Mouse (Mus musculus) forebrain, embryonic 16.5 days (tissue): ENCODE data around the gene C1galt1c1. TPM values are rescaled to one million over a fixed set of nuclear protein-coding genes. Genes with fewer than 3 reads are reported as not detected.

Experiments used
- ATAC-seq: fragments of 200-750 bp; cut with Nextera tagmentation; 2 replicates; pipeline ENCODE4 v1.8.0; 2017; ENCODE audit warnings: mild to moderate bottlenecking, moderate library complexity
- H3K27ac ChIP-seq: fragments of 300-500 bp; sonication (generic); 2 replicates; pipeline ENCODE4 v1.5.1; 2014; ENCODE audit warnings: low read length, control low read depth
- H3K27me3 ChIP-seq: fragments of 300-500 bp; sonication (generic); replicated peaks from 2 replicates; pipeline ENCODE4 v1.6.1; 2014; ENCODE audit warnings: low read length; ENCODE audit not compliant: control insufficient read depth, insufficient read depth
- H3K36me3 ChIP-seq: fragments of 300-500 bp; sonication (generic); 2 replicates; pipeline ENCODE4 v1.6.1; 2014; ENCODE audit not compliant: control insufficient read depth, insufficient read depth
- H3K4me1 ChIP-seq: fragments of 300-500 bp; sonication (generic); replicated peaks from 2 replicates; pipeline ENCODE4 v1.6.1; 2014; ENCODE audit warnings: low read length; ENCODE audit not compliant: control insufficient read depth, insufficient read depth
- H3K4me2 ChIP-seq: fragments of 300-500 bp; sonication (generic); 2 replicates; pipeline ENCODE4 v1.6.1; 2014; ENCODE audit warnings: mild to moderate bottlenecking, low read length, control low read depth
- H3K4me3 ChIP-seq: fragments of 300-500 bp; sonication (generic); replicated peaks from 2 replicates; pipeline ENCODE4 v1.5.1; 2014; ENCODE audit warnings: mild to moderate bottlenecking, low read length, control low read depth
- H3K9ac ChIP-seq: fragments of 300-500 bp; sonication (generic); replicated peaks from 2 replicates; pipeline ENCODE4 v1.6.1; 2014; ENCODE audit warnings: low read depth, low read length, control low read depth
- H3K9me3 ChIP-seq: fragments of 300-500 bp; sonication (generic); 2 replicates; pipeline ENCODE4 v1.6.1; 2016; ENCODE audit warnings: low read length; ENCODE audit not compliant: control insufficient read depth
- WGBS: fragments of 180-500 bp; shearing (Covaris S2); extraction: QIAGEN DNeasy Blood & Tissue Kit; methylation state at CpG from one replicate; pipeline ENCODE4 v1.1.7; 2014; 5-methylcytosine and 5-hydroxymethylcytosine counted together
- polyA plus RNA-seq: library from polyadenylated mRNA; unstranded; fragments of >200 nt; fragmentation: Nextera tagmentation; extraction: Ambion mirVana; gene quantifications from 2 replicates; pipeline ENCODE4 v1.2.1, GENCODE M21; 2015

The C1galt1c1 gene
- polyA plus RNA-seq, 1 experiment from 2014 or later = 25.7 TPM

- Histone ChIP-seq H3K27me3 (no peaks in the 10 kb centered on the region), H3K9ac (no peak overlapping the region), H3K4me3 (no peak overlapping the region), H3K4me2 (no peak overlapping the region), H3K9me3 (no peaks in the 10 kb centered on the region), H3K36me3 (no peaks in the 10 kb centered on the region), H3K27ac (no peak overlapping the region), H3K4me1 (no peaks in the 10 kb centered on the region)
- ATAC-seq = no peak
- 82% methylated on average over 4 of the region's 4 CpGs for WGBS
Observed at GRCm38 (mm10) chrX:38642183-38642582, 7.3 kb upstream of the C1galt1c1 start.

GRCm38 (mm10) chrX:38641435-38641834 is 6.5 kb upstream of the C1galt1c1 start:
- Histone ChIP-seq H3K4me1 (no peaks in the 10 kb centered on the region), H3K36me3 (no peaks in the 10 kb centered on the region), H3K4me3 (no peak overlapping the region), H3K4me2 (no peak overlapping the region), H3K9ac (no peak overlapping the region), H3K27me3 (no peaks in the 10 kb centered on the region), H3K9me3 (no peaks in the 10 kb centered on the region), H3K27ac (no peak overlapping the region)
- no peak for ATAC-seq
- 77% methylated on average over 4 of the region's 4 CpGs for WGBS

GRCm38 (mm10) chrX:38635638-38635931 is 698 bp upstream of the C1galt1c1 start:
- no peaks in the 10 kb centered on the region for H3K36me3 ChIP-seq
- no peak; the same call in 1 of the 2 replicates for ATAC-seq
- no peaks in the 10 kb centered on the region for H3K27me3 ChIP-seq
- H3K4me1 ChIP-seq = peaks cover 3% of the 10 kb centered on the region
- no peak overlapping the region for H3K27ac ChIP-seq
- H3K9me3 ChIP-seq = no peaks in the 10 kb centered on the region
- H3K9ac ChIP-seq = no peak overlapping the region; the same call in 1 of the 2 replicates
- peak overlapping the region; percentile 42 for H3K4me3 ChIP-seq
- H3K4me2 ChIP-seq = peak overlapping the region; percentile 50

- Histone ChIP-seq H3K9ac (peak overlapping the region; percentile 64), H3K27me3 (no peaks in the 10 kb centered on the region), H3K36me3 (no peaks in the 10 kb centered on the region), H3K4me3 (peak overlapping the region; percentile 56), H3K9me3 (no peaks in the 10 kb centered on the region), H3K4me2 (peak overlapping the region; percentile 65), H3K27ac (peak overlapping the region; percentile 86), H3K4me1 (no peaks in the 10 kb centered on the region)
- peak; percentile 78 for ATAC-seq
- 21% methylated on average over 3 of the region's 3 CpGs for WGBS
Observed at GRCm38 (mm10) chrX:38600995-38601369, 33.9 kb downstream of the C1galt1c1 start.

- 13% methylated on average over 23 of the region's 26 CpGs for WGBS
- Histone ChIP-seq H3K27ac (peak within 1 kb of the TSS; percentile 86), H3K4me1 (no peaks in the 10 kb centered on the region), H3K4me3 (peak within 1 kb of the TSS; percentile 56), H3K9me3 (no peaks in the 10 kb centered on the region), H3K27me3 (no peaks in the 10 kb centered on the region), H3K36me3 (no peaks in the 10 kb centered on the region), H3K4me2 (peak within 1 kb of the TSS; percentile 65), H3K9ac (peak within 1 kb of the TSS; percentile 64)
- ATAC-seq = peak; percentile 95
Observed at GRCm38 (mm10) chrX:38600177-38600994, 34.5 kb downstream of the C1galt1c1 start, which contains the start of gene Mcts1. TSS of gene Mcts1 (plus strand) at chrX:38600578.

GRCm38 (mm10) chrX:38593180-38593889 is 41.6 kb downstream of the C1galt1c1 start:
- H3K36me3 ChIP-seq = no peaks in the 10 kb centered on the region
- no peak overlapping the region for H3K9ac ChIP-seq
- no peaks in the 10 kb centered on the region for H3K9me3 ChIP-seq
- no peak for ATAC-seq
- H3K27ac ChIP-seq = no peak overlapping the region
- H3K27me3 ChIP-seq = no peaks in the 10 kb centered on the region
- no peaks in the 10 kb centered on the region for H3K4me1 ChIP-seq
- no peak overlapping the region for H3K4me3 ChIP-seq
- H3K4me2 ChIP-seq = no peak overlapping the region
- WGBS = 64% methylated on average over 5 of the region's 5 CpGs

- 84% methylated on average over 3 of the region's 3 CpGs for WGBS
- no peak overlapping the region for H3K27ac ChIP-seq
- no peak for ATAC-seq
Observed at GRCm38 (mm10) chrX:38591749-38592148, 43.1 kb downstream of the C1galt1c1 start.

GRCm38 (mm10) chrX:38589827-38590226 is 45.1 kb downstream of the C1galt1c1 start:
- no peak for ATAC-seq
- no peak overlapping the region for H3K9ac ChIP-seq

More at GRCm38 (mm10) chrX:38591749-38592148, 43.1 kb downstream of the C1galt1c1 start:
- Histone ChIP-seq H3K4me1 (no peaks in the 10 kb centered on the region), H3K9ac (no peak overlapping the region), H3K9me3 (no peaks in the 10 kb centered on the region), H3K27me3 (no peaks in the 10 kb centered on the region), H3K4me2 (no peak overlapping the region), H3K4me3 (no peak overlapping the region), H3K36me3 (no peaks in the 10 kb centered on the region)

GRCm38 (mm10) chrX:38583261-38583660 is 51.6 kb downstream of the C1galt1c1 start:
- Histone ChIP-seq H3K36me3 (no peaks in the 10 kb centered on the region), H3K4me2 (no peak overlapping the region), H3K9ac (no peak overlapping the region), H3K27ac (no peak overlapping the region), H3K4me1 (no peaks in the 10 kb centered on the region), H3K4me3 (no peak overlapping the region), H3K9me3 (no peaks in the 10 kb centered on the region), H3K27me3 (no peaks in the 10 kb centered on the region)
- no peak for ATAC-seq

More at GRCm38 (mm10) chrX:38589827-38590226, 45.1 kb downstream of the C1galt1c1 start:
- H3K4me1 ChIP-seq = no peaks in the 10 kb centered on the region
- H3K27me3 ChIP-seq = no peaks in the 10 kb centered on the region
- no peaks in the 10 kb centered on the region for H3K9me3 ChIP-seq
- H3K36me3 ChIP-seq = no peaks in the 10 kb centered on the region
- 64% methylated on average over 4 of the region's 4 CpGs for WGBS
- H3K4me3 ChIP-seq = no peak overlapping the region
- H3K4me2 ChIP-seq = no peak overlapping the region
- H3K27ac ChIP-seq = no peak overlapping the region
